Mouse (Mus musculus): ENCODE measurements around the gene Col4a3bp.
"Not testable (repeated sequence)": the region's sequence is repeated elsewhere in the genome, so short reads cannot be mapped to it uniquely, and the experiment has no call there.

The Col4a3bp gene

GRCm38 (mm10) chr13:96645822-96646221, 103.4 kb downstream of the Col4a3bp start:
- Histone ChIP-seq H3K36me3 (ENCODE audit: control insufficient read depth, insufficient read depth, low read length, poor library complexity, severe bottlenecking) (peaks cover 5% of the 10 kb centered on the region), H3K27me3 (ENCODE audit: control insufficient read depth, insufficient read depth, low read length, poor library complexity, severe bottlenecking) (no peaks in the 10 kb centered on the region)
- DNase-seq (ENCODE audit: low read depth, low spot score), result no peak

- no peak for DNase-seq (ENCODE audit: low read depth, low spot score)
- peaks cover 20% of the 10 kb centered on the region for H3K36me3 ChIP-seq (ENCODE audit: control insufficient read depth, insufficient read depth, low read length, poor library complexity, severe bottlenecking)
- no peaks in the 10 kb centered on the region for H3K27me3 ChIP-seq (ENCODE audit: control insufficient read depth, insufficient read depth, low read length, poor library complexity, severe bottlenecking)
Measured at GRCm38 (mm10) chr13:96653041-96653440, 110.6 kb downstream of the Col4a3bp start.

GRCm38 (mm10) chr13:96656673-96657072, 114.3 kb downstream of the Col4a3bp start:
- DNase-seq (ENCODE audit: low read depth, low spot score), result no peak
- no peaks in the 10 kb centered on the region for H3K27me3 ChIP-seq (ENCODE audit: control insufficient read depth, insufficient read depth, low read length, poor library complexity, severe bottlenecking)

GRCm38 (mm10) chr13:96658936-96659335, 116.5 kb downstream of the Col4a3bp start:
- no peak for DNase-seq (ENCODE audit: low read depth, low spot score)
- Histone ChIP-seq H3K27me3 (ENCODE audit: control insufficient read depth, insufficient read depth, low read length, poor library complexity, severe bottlenecking) (no peaks in the 10 kb centered on the region), H3K36me3 (ENCODE audit: control insufficient read depth, insufficient read depth, low read length, poor library complexity, severe bottlenecking) (peaks cover 25% of the 10 kb centered on the region)

More at GRCm38 (mm10) chr13:96656673-96657072, 114.3 kb downstream of the Col4a3bp start:
- peaks cover 23% of the 10 kb centered on the region for H3K36me3 ChIP-seq (ENCODE audit: control insufficient read depth, insufficient read depth, low read length, poor library complexity, severe bottlenecking)

GRCm38 (mm10) chr13:96660095-96660860, 117.9 kb downstream of the Col4a3bp start:
- no peak for DNase-seq (ENCODE audit: low read depth, low spot score)
- Histone ChIP-seq H3K27me3 (ENCODE audit: control insufficient read depth, insufficient read depth, low read length, poor library complexity, severe bottlenecking) (no peaks in the 10 kb centered on the region), H3K36me3 (ENCODE audit: control insufficient read depth, insufficient read depth, low read length, poor library complexity, severe bottlenecking) (peaks cover 27% of the 10 kb centered on the region)

GRCm38 (mm10) chr13:96663120-96663519, 120.7 kb downstream of the Col4a3bp start:
- not testable (repeated sequence) for H3K27me3 ChIP-seq (ENCODE audit: control insufficient read depth, insufficient read depth, low read length, poor library complexity, severe bottlenecking); DNase-seq (ENCODE audit: low read depth, low spot score)
- H3K36me3 ChIP-seq (ENCODE audit: control insufficient read depth, insufficient read depth, low read length, poor library complexity, severe bottlenecking), result peaks cover 17% of the 10 kb centered on the region

- Histone ChIP-seq H3K27me3 (ENCODE audit: control insufficient read depth, insufficient read depth, low read length, poor library complexity, severe bottlenecking) (no peaks in the 10 kb centered on the region), H3K36me3 (ENCODE audit: control insufficient read depth, insufficient read depth, low read length, poor library complexity, severe bottlenecking) (peaks cover 14% of the 10 kb centered on the region)
- peak; percentile 27 for DNase-seq (ENCODE audit: low read depth, low spot score)
Measured at GRCm38 (mm10) chr13:96664419-96664974, 122.1 kb downstream of the Col4a3bp start.

GRCm38 (mm10) chr13:96670019-96670405, 127.6 kb downstream of the Col4a3bp start:
- no peaks in the 10 kb centered on the region for H3K27me3 ChIP-seq (ENCODE audit: control insufficient read depth, insufficient read depth, low read length, poor library complexity, severe bottlenecking)
- DNase-seq (ENCODE audit: low read depth, low spot score), result no peak
- no peaks in the 10 kb centered on the region; the same call in 1 of the 2 replicates for H3K36me3 ChIP-seq (ENCODE audit: control insufficient read depth, insufficient read depth, low read length, poor library complexity, severe bottlenecking)

GRCm38 (mm10) chr13:96670406-96671077, 128.1 kb downstream of the Col4a3bp start, which contains the start of gene Hmgcr:
Gene Hmgcr, minus strand, starts transcription at chr13:96670936.
- DNase-seq (ENCODE audit: low read depth, low spot score), result peak; percentile 98
- no peaks in the 10 kb centered on the region; the same call in 1 of the 2 replicates for H3K36me3 ChIP-seq (ENCODE audit: control insufficient read depth, insufficient read depth, low read length, poor library complexity, severe bottlenecking)
- no peaks in the 10 kb centered on the region for H3K27me3 ChIP-seq (ENCODE audit: control insufficient read depth, insufficient read depth, low read length, poor library complexity, severe bottlenecking)

GRCm38 (mm10) chr13:96671078-96671905, 128.9 kb downstream of the Col4a3bp start:
- no peak for DNase-seq (ENCODE audit: low read depth, low spot score)
- no peaks in the 10 kb centered on the region; the same call in 1 of the 2 replicates for H3K36me3 ChIP-seq (ENCODE audit: control insufficient read depth, insufficient read depth, low read length, poor library complexity, severe bottlenecking)

GRCm38 (mm10) chr13:96671906-96672234, 129.5 kb downstream of the Col4a3bp start:
- DNase-seq (ENCODE audit: low read depth, low spot score), result no peak
- no peaks in the 10 kb centered on the region for H3K27me3 ChIP-seq (ENCODE audit: control insufficient read depth, insufficient read depth, low read length, poor library complexity, severe bottlenecking)
- no peaks in the 10 kb centered on the region; the same call in 1 of the 2 replicates for H3K36me3 ChIP-seq (ENCODE audit: control insufficient read depth, insufficient read depth, low read length, poor library complexity, severe bottlenecking)

More at GRCm38 (mm10) chr13:96671078-96671905, 128.9 kb downstream of the Col4a3bp start:
- no peaks in the 10 kb centered on the region for H3K27me3 ChIP-seq (ENCODE audit: control insufficient read depth, insufficient read depth, low read length, poor library complexity, severe bottlenecking)

GRCm38 (mm10) chr13:96672276-96672675, 129.9 kb downstream of the Col4a3bp start:
- DNase-seq (ENCODE audit: low read depth, low spot score), result peak; percentile 26
- no peaks in the 10 kb centered on the region for H3K27me3 ChIP-seq (ENCODE audit: control insufficient read depth, insufficient read depth, low read length, poor library complexity, severe bottlenecking)
- no peaks in the 10 kb centered on the region; the same call in 1 of the 2 replicates for H3K36me3 ChIP-seq (ENCODE audit: control insufficient read depth, insufficient read depth, low read length, poor library complexity, severe bottlenecking)

- Histone ChIP-seq H3K27me3 (ENCODE audit: control insufficient read depth, insufficient read depth, low read length, poor library complexity, severe bottlenecking) (no peaks in the 10 kb centered on the region), H3K36me3 (ENCODE audit: control insufficient read depth, insufficient read depth, low read length, poor library complexity, severe bottlenecking) (no peaks in the 10 kb centered on the region; the same call in 1 of the 2 replicates)
- no peak for DNase-seq (ENCODE audit: low read depth, low spot score)
Measured at GRCm38 (mm10) chr13:96673817-96674216, 131.4 kb downstream of the Col4a3bp start.

- no peaks in the 10 kb centered on the region for H3K36me3 ChIP-seq (ENCODE audit: control insufficient read depth, insufficient read depth, low read length, poor library complexity, severe bottlenecking)
- DNase-seq (ENCODE audit: low read depth, low spot score), result no peak
- H3K27me3 ChIP-seq (ENCODE audit: control insufficient read depth, insufficient read depth, low read length, poor library complexity, severe bottlenecking), result no peaks in the 10 kb centered on the region
Measured at GRCm38 (mm10) chr13:96675756-96676155, 133.3 kb downstream of the Col4a3bp start.
